Mouse (Mus musculus): ENCODE results near the gene Gm40460. TPM values are rescaled to one million over a fixed set of nuclear protein-coding genes. Genes with fewer than 3 reads are reported as not detected.
"Not testable (repeated sequence)": the region's sequence is repeated elsewhere in the genome, so short reads cannot be mapped to it uniquely, and the experiment has no call there.

Gene Gm40460
- polyA plus RNA-seq, 1 experiment from 2014 or later, result not detected

- H3K27me3 ChIP-seq (ENCODE audit: control insufficient read depth, insufficient read depth, low read length); H3K4me2 ChIP-seq (ENCODE audit: low read depth, low read length); H3K9ac ChIP-seq (ENCODE audit: low read length); H3K27ac ChIP-seq (ENCODE audit: low read length); ATAC-seq (replicated peaks; ENCODE audit: extremely low read depth, insufficient read depth, low FRiP score); H3K36me3 ChIP-seq (ENCODE audit: control insufficient read depth, insufficient read depth); H3K4me3 ChIP-seq (ENCODE audit: low read length); H3K4me1 ChIP-seq (ENCODE audit: control insufficient read depth, insufficient read depth, low read length); H3K9me3 ChIP-seq (replicated peaks; ENCODE audit: control insufficient read depth, low read length): not testable (repeated sequence)
- 40% methylated on average over 1 of the region's 1 CpGs for WGBS
Observed at GRCm38 (mm10) chr7:142258254-142258653, 17.4 kb upstream of the Gm40460 start, which contains the start of gene Gm2431. Gm2431 (minus strand) TSS chr7:142258354.

GRCm38 (mm10) chr7:142255517-142255916 lies 14.6 kb upstream of the Gm40460 start:
- WGBS, result 0% methylated on average over 2 of the region's 2 CpGs
- no peak overlapping the region for H3K4me3 ChIP-seq (ENCODE audit: low read length)
- H3K27ac ChIP-seq (ENCODE audit: low read length), result no peak overlapping the region
- H3K36me3 ChIP-seq (ENCODE audit: control insufficient read depth, insufficient read depth), result no peaks in the 10 kb centered on the region
- no peak overlapping the region for H3K9ac ChIP-seq (ENCODE audit: low read length)
- H3K9me3 ChIP-seq (replicated peaks; ENCODE audit: control insufficient read depth, low read length), result no peaks in the 10 kb centered on the region
- ATAC-seq (replicated peaks; ENCODE audit: extremely low read depth, insufficient read depth, low FRiP score), result no peak
- no peak overlapping the region for H3K4me2 ChIP-seq (ENCODE audit: low read depth, low read length)
- H3K4me1 ChIP-seq (ENCODE audit: control insufficient read depth, insufficient read depth, low read length), result no peaks in the 10 kb centered on the region
- 0 out of 2 replicates have a peak, but pooled peaks cover 2% of the 10 kb centered on the region for H3K27me3 ChIP-seq (ENCODE audit: control insufficient read depth, insufficient read depth, low read length)

DNA sequence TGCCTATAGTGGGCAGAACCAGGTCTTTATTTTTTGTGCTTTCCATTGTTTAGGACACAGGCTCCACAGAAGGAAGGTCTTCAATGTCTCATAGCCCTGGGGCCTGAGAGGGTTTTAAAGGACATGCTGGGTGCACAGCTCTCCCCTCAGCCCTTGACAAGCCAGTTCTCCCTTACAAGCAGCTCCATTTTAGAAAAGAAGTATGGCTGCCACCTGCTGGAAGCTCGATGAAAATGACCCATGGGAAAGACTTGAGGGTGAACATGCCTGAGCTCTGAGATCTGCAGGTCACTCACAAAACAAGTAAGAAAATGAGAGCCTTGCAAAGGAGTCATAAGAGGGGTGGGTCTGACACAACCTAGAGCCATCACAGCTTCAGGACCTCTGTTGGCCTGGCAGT lies 8.9 kb upstream of the Gm40460 start:
- no peak overlapping the region for H3K9ac ChIP-seq (ENCODE audit: low read length)
- H3K4me3 ChIP-seq (ENCODE audit: low read length), result no peak overlapping the region
- no peaks in the 10 kb centered on the region for H3K4me1 ChIP-seq (ENCODE audit: control insufficient read depth, insufficient read depth, low read length)
- no peaks in the 10 kb centered on the region for H3K36me3 ChIP-seq (ENCODE audit: control insufficient read depth, insufficient read depth)
- H3K27me3 ChIP-seq (ENCODE audit: control insufficient read depth, insufficient read depth, low read length), result 0 out of 2 replicates have a peak, but pooled peaks cover 2% of the 10 kb centered on the region
- H3K4me2 ChIP-seq (ENCODE audit: low read depth, low read length), result no peak overlapping the region
- WGBS, result 2% methylated on average over 1 of the region's 1 CpGs
- no peaks in the 10 kb centered on the region for H3K9me3 ChIP-seq (replicated peaks; ENCODE audit: control insufficient read depth, low read length)
- ATAC-seq (replicated peaks; ENCODE audit: extremely low read depth, insufficient read depth, low FRiP score), result no peak
- H3K27ac ChIP-seq (ENCODE audit: low read length), result no peak overlapping the region

- no peak for ATAC-seq (replicated peaks; ENCODE audit: extremely low read depth, insufficient read depth, low FRiP score)
- WGBS, result 11% methylated on average over 1 of the region's 1 CpGs
Observed at GRCm38 (mm10) chr7:142231540-142231939, 9.3 kb downstream of the Gm40460 start.

DNA sequence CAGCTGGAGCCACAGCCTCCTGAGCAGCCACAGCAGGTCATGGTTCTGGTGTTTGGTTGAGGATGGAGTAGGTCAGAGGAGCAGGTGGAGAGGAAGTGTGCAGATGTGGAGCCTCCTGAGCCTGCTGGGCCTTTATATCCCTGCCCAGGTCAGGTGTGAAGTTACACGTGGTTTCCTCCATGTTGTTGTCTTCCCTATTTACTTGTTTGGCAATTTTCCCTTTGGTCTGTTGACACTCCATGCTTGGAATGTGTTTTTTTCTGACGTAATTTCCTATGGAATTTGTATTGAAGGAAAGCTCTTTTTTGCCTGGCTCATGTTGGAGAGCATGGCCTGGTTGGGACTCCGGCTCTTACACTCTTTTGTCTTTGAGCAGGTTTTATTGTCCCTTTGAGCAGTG lies 11.0 kb downstream of the Gm40460 start, which contains the start of gene Krtap5-5:
Krtap5-5 (minus strand) TSS at position 101 of the 400 bp plus-strand sequence.
- not testable (repeated sequence) for H3K27me3 ChIP-seq (ENCODE audit: control insufficient read depth, insufficient read depth, low read length); H3K27ac ChIP-seq (ENCODE audit: low read length); H3K4me3 ChIP-seq (ENCODE audit: low read length); H3K4me1 ChIP-seq (ENCODE audit: control insufficient read depth, insufficient read depth, low read length); H3K9me3 ChIP-seq (replicated peaks; ENCODE audit: control insufficient read depth, low read length); H3K9ac ChIP-seq (ENCODE audit: low read length); H3K36me3 ChIP-seq (ENCODE audit: control insufficient read depth, insufficient read depth); H3K4me2 ChIP-seq (ENCODE audit: low read depth, low read length); ATAC-seq (replicated peaks; ENCODE audit: extremely low read depth, insufficient read depth, low FRiP score)
- 39% methylated on average over 3 of the region's 3 CpGs for WGBS

More at GRCm38 (mm10) chr7:142231540-142231939, 9.3 kb downstream of the Gm40460 start:
- peaks cover 6% of the 10 kb centered on the region for H3K9me3 ChIP-seq (replicated peaks; ENCODE audit: control insufficient read depth, low read length)
- H3K4me3 ChIP-seq (ENCODE audit: low read length), result no peak overlapping the region
- no peaks in the 10 kb centered on the region for H3K4me1 ChIP-seq (ENCODE audit: control insufficient read depth, insufficient read depth, low read length)
- H3K36me3 ChIP-seq (ENCODE audit: control insufficient read depth, insufficient read depth), result no peaks in the 10 kb centered on the region
- H3K9ac ChIP-seq (ENCODE audit: low read length), result no peak overlapping the region
- no peak overlapping the region for H3K27ac ChIP-seq (ENCODE audit: low read length)
- no peak overlapping the region for H3K4me2 ChIP-seq (ENCODE audit: low read depth, low read length)
- H3K27me3 ChIP-seq (ENCODE audit: control insufficient read depth, insufficient read depth, low read length), result no peaks in the 10 kb centered on the region

GRCm38 (mm10) chr7:142224518-142224917 lies 16.4 kb downstream of the Gm40460 start:
- ATAC-seq (replicated peaks; ENCODE audit: extremely low read depth, insufficient read depth, low FRiP score), result no peak
- H3K4me3 ChIP-seq (ENCODE audit: low read length), result no peak overlapping the region

GRCm38 (mm10) chr7:142212136-142212535 lies 28.7 kb downstream of the Gm40460 start:
- not testable (repeated sequence) for H3K36me3 ChIP-seq (ENCODE audit: control insufficient read depth, insufficient read depth); H3K4me3 ChIP-seq (ENCODE audit: low read length); H3K27ac ChIP-seq (ENCODE audit: low read length); H3K4me1 ChIP-seq (ENCODE audit: control insufficient read depth, insufficient read depth, low read length); ATAC-seq (replicated peaks; ENCODE audit: extremely low read depth, insufficient read depth, low FRiP score); H3K9ac ChIP-seq (ENCODE audit: low read length); H3K9me3 ChIP-seq (replicated peaks; ENCODE audit: control insufficient read depth, low read length); H3K27me3 ChIP-seq (ENCODE audit: control insufficient read depth, insufficient read depth, low read length); H3K4me2 ChIP-seq (ENCODE audit: low read depth, low read length)
- 59% methylated on average over 1 of the region's 1 CpGs for whole genome bisulfite sequencing

More at GRCm38 (mm10) chr7:142224518-142224917, 16.4 kb downstream of the Gm40460 start:
- no peaks in the 10 kb centered on the region for H3K27me3 ChIP-seq (ENCODE audit: control insufficient read depth, insufficient read depth, low read length)
- no peaks in the 10 kb centered on the region for H3K9me3 ChIP-seq (replicated peaks; ENCODE audit: control insufficient read depth, low read length)
- H3K27ac ChIP-seq (ENCODE audit: low read length), result no peak overlapping the region
- WGBS, result 31% methylated on average over 2 of the region's 2 CpGs
- no peaks in the 10 kb centered on the region for H3K36me3 ChIP-seq (ENCODE audit: control insufficient read depth, insufficient read depth)
- no peak overlapping the region for H3K4me2 ChIP-seq (ENCODE audit: low read depth, low read length)
- H3K9ac ChIP-seq (ENCODE audit: low read length), result no peak overlapping the region
- H3K4me1 ChIP-seq (ENCODE audit: control insufficient read depth, insufficient read depth, low read length), result no peaks in the 10 kb centered on the region

- no peak for ATAC-seq (replicated peaks; ENCODE audit: extremely low read depth, insufficient read depth, low FRiP score)
- Histone ChIP-seq H3K27me3 (ENCODE audit: control insufficient read depth, insufficient read depth, low read length) (no peaks in the 10 kb centered on the region), H3K36me3 (ENCODE audit: control insufficient read depth, insufficient read depth) (no peaks in the 10 kb centered on the region), H3K4me3 (ENCODE audit: low read length) (no peak within 1 kb of the TSS), H3K9me3 (replicated peaks; ENCODE audit: control insufficient read depth, low read length) (no peaks in the 10 kb centered on the region), H3K27ac (ENCODE audit: low read length) (no peak within 1 kb of the TSS), H3K4me1 (ENCODE audit: control insufficient read depth, insufficient read depth, low read length) (no peaks in the 10 kb centered on the region), H3K9ac (ENCODE audit: low read length) (no peak within 1 kb of the TSS), H3K4me2 (ENCODE audit: low read depth, low read length) (no peak within 1 kb of the TSS)
- 35% methylated on average over 1 of the region's 1 CpGs for WGBS
Observed at GRCm38 (mm10) chr7:142211559-142211958, 29.3 kb downstream of the Gm40460 start, which contains the start of gene Gm7579. Gm7579 (plus strand) TSS chr7:142211859.

- not testable (repeated sequence) for ATAC-seq (replicated peaks; ENCODE audit: extremely low read depth, insufficient read depth, low FRiP score); H3K27me3 ChIP-seq (ENCODE audit: control insufficient read depth, insufficient read depth, low read length); H3K4me3 ChIP-seq (ENCODE audit: low read length); H3K4me2 ChIP-seq (ENCODE audit: low read depth, low read length); H3K4me1 ChIP-seq (ENCODE audit: control insufficient read depth, insufficient read depth, low read length); H3K9me3 ChIP-seq (replicated peaks; ENCODE audit: control insufficient read depth, low read length); H3K36me3 ChIP-seq (ENCODE audit: control insufficient read depth, insufficient read depth); H3K27ac ChIP-seq (ENCODE audit: low read length); H3K9ac ChIP-seq (ENCODE audit: low read length)
- WGBS, result 79% methylated on average over 5 of the region's 5 CpGs
Observed at GRCm38 (mm10) chr7:142206891-142207290, 34.0 kb downstream of the Gm40460 start.

Measured in heart, embryonic 16.5 days (tissue).